Mouse (Mus musculus): ENCODE data around the gene Tmem120a.
A peak's percentile ranks its signal among the peaks of the same experiment; 100 is the strongest.

Tmem120a gene

GRCm38 (mm10) chr5:135709716-135710115 lies 34.5 kb downstream of the Tmem120a start:
- DNase-seq (ENCODE audit: low read depth, low spot score): no peak

GRCm38 (mm10) chr5:135707855-135708254 lies 36.4 kb downstream of the Tmem120a start:
- DNase-seq (ENCODE audit: low read depth, low spot score): no peak

GRCm38 (mm10) chr5:135707039-135707438 lies 37.2 kb downstream of the Tmem120a start:
- no peak for DNase-seq (ENCODE audit: low read depth, low spot score)

- DNase-seq (ENCODE audit: low read depth, low spot score): no peak
Observed at GRCm38 (mm10) chr5:135705383-135705782, 38.9 kb downstream of the Tmem120a start.

- no peak for DNase-seq (ENCODE audit: low read depth, low spot score)
Observed at GRCm38 (mm10) chr5:135703431-135703830, 40.8 kb downstream of the Tmem120a start.

- peak; percentile 90 for DNase-seq (ENCODE audit: low read depth, low spot score)
Observed at GRCm38 (mm10) chr5:135702682-135703192, 41.5 kb downstream of the Tmem120a start.

- DNase-seq (ENCODE audit: low read depth, low spot score): no peak
Observed at GRCm38 (mm10) chr5:135702190-135702589, 42.1 kb downstream of the Tmem120a start.

GRCm38 (mm10) chr5:135701601-135702000 lies 42.6 kb downstream of the Tmem120a start:
- DNase-seq (ENCODE audit: low read depth, low spot score): no peak

GRCm38 (mm10) chr5:135697711-135698111 lies 46.5 kb downstream of the Tmem120a start:
- DNase-seq (ENCODE audit: low read depth, low spot score): no peak

- no peak for DNase-seq (ENCODE audit: low read depth, low spot score)
Observed at GRCm38 (mm10) chr5:135695277-135695721, 48.9 kb downstream of the Tmem120a start.

- DNase-seq (ENCODE audit: low read depth, low spot score): no peak
Observed at GRCm38 (mm10) chr5:135693281-135693853, 50.9 kb downstream of the Tmem120a start.

GRCm38 (mm10) chr5:135691266-135691665 lies 53.0 kb downstream of the Tmem120a start:
- no peak for DNase-seq (ENCODE audit: low read depth, low spot score)

GRCm38 (mm10) chr5:135690401-135690800 lies 53.8 kb downstream of the Tmem120a start:
- DNase-seq (ENCODE audit: low read depth, low spot score): no peak

Data from telencephalon, adult 2 months (tissue).